Mouse (Mus musculus) brain, adult 10 weeks (tissue): ENCODE data around the gene Fgf16. TPM values are rescaled to one million over a fixed set of nuclear protein-coding genes. Genes with fewer than 3 reads are reported as not detected.

Source experiments
- polyA plus RNA-seq: library from polyadenylated mRNA; stranded (reverse); fragments of 350-450 nt; fragmentation: Illumina TruSeq; extraction: RNeasy Lipid Tissue Mini Kit (QIAGEN cat#74804); gene quantifications from one replicate; pipeline ENCODE4 v1.2.3, GENCODE M21; 2015; ENCODE audit warnings: low read depth, low replicate concordance

Fgf16 gene
- polyA plus RNA-seq: 0.55 TPM

GRCm38 (mm10) chrX:105764162-105765004 lies at the start of gene Fgf16:
Fgf16 (plus strand) TSS chrX:105764279.

Other genes starting within 250 kb of the Fgf16 start
- 66.6 TPM for gene Atrx, start 165.1 kb downstream of the Fgf16 start, polyA plus RNA-seq
- 11.1 TPM for gene Magt1, start 247.6 kb downstream of the Fgf16 start, polyA plus RNA-seq